Mouse (Mus musculus) granulocyte monocyte progenitor cell, adult 5-6 weeks (primary cell): ENCODE results near the gene Ttll3. TPM values are rescaled to one million over a fixed set of nuclear protein-coding genes. Genes with fewer than 3 reads are reported as not detected.

ENCODE experiments used
- ATAC-seq: replicated peaks from 2 replicates; pipeline ENCODE4 v1.8.0; 2016; ENCODE audit warnings: mild to moderate bottlenecking, moderate TSS enrichment, inconsistent platforms; ENCODE audit not compliant: poor library complexity, severe bottlenecking
- total RNA-seq, 2 experiments: library from RNA; stranded (forward) in 1 of 2; stranded (reverse) in 1 of 2; fragments of 200-712, 200-1000 nt in 1 of 2; fragments of >200 nt in 1 of 2; fragmentation: Nextera tagmentation in 1 of 2; gene quantifications; 2 replicates each; pipeline ENCODE4 v1.2.3; 2014 to 2017

The Ttll3 gene
- total RNA-seq (2014; fragmentation: Nextera tagmentation), result 1.5 and 3.1 TPM in 2 replicates
- total RNA-seq (2017), result 0.26 and 1.8 TPM in 2 replicates

DNA sequence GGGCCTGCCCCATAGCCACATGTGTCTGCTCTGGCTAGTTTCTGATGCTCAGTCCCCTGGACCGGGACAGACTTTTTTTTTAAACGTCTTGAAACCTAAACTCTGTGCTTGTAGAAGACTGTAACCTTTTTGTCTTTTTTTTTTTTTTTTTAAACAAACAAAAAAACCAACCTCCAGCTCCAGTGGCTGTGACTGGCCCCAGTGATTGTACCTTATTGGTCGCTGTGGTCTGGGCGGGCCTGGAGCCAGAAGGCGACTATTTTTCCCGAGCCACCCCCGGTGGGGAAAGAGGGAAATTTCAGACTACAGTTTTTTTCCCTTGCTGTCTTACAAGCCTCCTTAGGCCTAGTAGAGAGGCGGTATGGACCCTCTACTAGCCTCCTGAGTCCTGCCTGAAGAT is at the start of gene Ttll3:
Ttll3 (plus strand) TSS at position 301 of the 400 bp plus-strand sequence.
- ATAC-seq, result no peak

DNA sequence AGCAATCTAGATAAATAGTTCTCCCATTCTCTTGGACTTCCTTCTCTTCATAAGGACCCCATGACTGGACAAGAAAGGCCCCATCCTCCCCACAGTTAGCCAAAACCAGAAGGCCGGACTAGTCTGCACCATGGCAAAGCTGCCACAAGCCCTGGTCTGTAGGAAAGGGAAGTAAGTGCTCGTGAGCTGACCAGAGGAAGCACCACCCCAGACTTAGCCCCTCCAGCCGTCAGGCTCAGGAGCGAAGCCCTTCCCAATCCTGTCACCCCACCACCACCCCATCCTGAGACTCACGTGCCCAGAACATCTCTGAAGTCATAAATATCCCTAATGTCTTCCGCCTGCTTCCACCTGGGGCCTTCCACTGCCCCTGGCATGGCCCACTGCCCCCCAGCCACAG is 47.5 kb upstream of the Ttll3 start:
- ATAC-seq, result peak; percentile 77

DNA sequence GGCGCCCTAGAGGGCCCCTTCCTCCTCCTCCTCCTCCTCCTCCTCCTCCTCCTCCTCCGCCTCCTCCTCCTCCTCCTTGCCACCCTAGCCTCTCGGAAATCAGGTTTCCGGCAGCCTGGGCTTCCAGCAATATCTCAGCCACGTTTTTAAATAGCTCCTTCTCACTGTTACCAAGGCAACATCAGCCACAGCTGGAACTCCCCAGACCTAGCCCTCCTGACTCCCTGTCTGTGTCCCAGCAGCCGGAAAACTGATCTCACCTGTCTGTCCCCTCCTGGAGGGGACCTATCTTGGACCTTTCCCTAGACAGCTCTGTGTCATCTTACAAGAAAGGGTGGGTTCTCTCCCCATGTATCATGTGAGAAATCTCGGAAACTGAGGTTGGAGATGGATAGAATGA is 46.8 kb upstream of the Ttll3 start:
- no peak for ATAC-seq

DNA sequence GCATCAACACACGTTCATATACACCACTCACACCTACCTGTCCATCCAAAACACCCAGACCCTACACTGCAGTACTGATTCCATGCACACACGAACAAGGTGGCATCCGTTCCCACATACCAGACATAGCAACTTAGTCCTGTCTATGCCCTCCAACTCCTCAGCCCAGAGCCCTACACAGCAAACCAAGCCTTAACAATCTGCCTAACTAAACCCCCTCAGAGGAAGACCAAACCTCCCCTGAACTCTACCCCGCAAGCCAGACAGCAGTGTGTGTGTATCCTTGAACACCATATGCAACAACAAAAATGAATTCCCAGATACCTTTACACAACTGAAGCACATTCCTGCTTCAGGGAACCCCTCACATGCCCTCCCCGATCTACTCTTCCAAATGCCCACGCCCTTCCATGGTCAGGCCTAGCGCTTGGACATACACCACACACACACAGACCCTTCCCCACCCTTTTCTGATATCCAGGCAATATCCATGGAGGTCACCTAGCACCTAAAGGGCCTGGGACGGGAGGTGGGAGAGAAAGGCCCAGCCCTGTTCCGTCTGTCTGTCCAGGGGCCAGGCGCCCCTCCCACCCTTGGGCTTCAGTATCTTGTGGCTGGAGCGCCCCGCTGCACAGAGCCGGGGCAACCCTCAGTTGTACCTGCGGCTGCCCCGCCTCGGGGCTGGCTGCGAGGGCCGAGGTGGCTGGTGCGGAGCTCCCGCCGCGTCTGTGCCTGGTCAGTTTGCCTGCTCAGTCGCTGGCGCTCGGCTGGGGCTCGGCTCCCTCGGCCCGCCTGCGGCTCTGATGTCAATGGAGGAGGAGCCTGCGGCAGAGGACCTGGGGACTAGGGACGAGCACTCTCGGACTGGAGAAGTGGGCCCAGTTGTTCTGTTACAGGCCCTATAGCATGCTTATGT is 45.6 kb upstream of the Ttll3 start, which contains the start of gene Camk1:
Camk1 (minus strand) TSS at position 808 of the 916 bp plus-strand sequence.
- ATAC-seq, result peak; percentile 79

- ATAC-seq, result no peak
These were observed 44.7 kb upstream of the Ttll3 start for GRCm38 (mm10) chr6:113344321-113344720.

DNA sequence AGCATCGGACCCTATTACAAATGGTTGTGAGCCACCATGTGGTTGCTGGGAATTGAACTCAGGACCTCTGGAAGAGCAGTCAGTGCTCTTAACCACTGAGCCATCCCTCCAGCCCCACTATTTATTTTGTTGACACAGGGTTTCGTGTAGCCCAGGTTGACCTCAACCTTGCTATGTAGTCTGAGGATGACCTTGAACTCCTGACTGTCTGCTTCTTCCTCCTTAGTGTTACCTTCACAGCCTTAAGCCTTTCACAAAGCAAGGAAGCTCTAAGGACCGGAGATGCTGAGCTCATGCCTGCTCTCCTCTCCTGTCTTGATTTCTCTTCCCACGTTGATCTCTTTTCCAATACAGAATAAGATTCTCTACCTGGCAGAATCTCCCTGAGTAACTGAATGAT is 42.2 kb upstream of the Ttll3 start:
- no peak for ATAC-seq

DNA sequence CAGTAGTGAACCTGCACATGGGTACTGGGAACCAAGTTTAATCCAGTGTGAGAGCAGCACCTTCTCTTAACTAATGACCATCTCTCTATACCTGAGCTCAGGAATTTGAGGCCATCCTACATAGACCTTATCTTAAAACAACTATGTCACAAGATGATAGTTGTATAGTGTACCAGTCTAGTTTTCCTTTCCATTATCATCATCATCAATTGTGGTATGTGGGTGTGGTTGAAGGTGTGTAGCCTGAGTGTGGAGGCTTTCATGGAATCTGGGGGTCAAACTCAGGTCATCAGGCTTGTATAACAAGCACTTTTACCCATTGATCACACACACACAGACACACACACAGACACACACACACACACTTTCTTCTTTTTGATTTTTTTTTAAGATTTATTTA is 38.5 kb upstream of the Ttll3 start:
- ATAC-seq, result no peak

DNA sequence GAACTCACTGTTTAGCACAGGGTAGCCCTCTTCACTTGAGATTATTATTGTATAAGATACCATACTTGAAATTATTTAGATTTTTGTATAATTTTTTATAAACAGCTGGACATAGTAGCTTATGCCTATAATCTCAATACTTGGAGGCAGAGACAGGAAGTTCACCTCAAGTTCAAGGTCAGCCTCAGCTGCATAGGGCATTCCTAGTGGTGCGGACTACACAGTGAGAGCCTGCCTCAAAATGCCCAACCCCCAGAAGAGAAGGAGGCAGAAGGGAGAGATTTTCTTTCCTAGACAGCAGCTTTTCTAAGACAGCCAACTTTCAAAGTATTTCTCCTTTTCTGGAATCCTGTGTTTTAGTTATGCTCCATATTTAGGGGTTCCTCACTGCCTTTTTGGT is 37.9 kb upstream of the Ttll3 start:
- no peak for ATAC-seq

- ATAC-seq, result peak; percentile 95
These were observed 37.4 kb upstream of the Ttll3 start for GRCm38 (mm10) chr6:113351653-113352052.

DNA sequence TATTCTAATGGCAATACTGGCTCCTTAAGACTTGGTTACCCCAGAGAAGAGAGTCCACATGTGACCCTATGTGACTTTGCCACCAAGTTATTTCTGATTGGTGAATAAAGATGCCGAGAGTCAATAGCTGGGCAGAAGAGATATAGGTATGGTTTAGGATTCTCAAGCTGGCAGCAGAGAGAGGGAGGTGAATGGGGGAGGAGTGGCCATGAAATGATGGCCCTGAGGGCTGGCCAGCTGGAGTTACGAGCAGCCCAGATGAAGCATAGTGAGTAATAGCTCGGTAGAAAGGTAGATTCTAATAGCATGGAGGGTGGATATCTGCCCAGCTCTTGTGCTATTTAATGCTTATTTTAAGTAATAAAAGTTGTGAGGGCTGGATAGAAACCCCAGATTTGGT is 36.2 kb upstream of the Ttll3 start:
- ATAC-seq, result no peak

- no peak for ATAC-seq
These were observed 35.4 kb upstream of the Ttll3 start for GRCm38 (mm10) chr6:113353696-113354095.

DNA sequence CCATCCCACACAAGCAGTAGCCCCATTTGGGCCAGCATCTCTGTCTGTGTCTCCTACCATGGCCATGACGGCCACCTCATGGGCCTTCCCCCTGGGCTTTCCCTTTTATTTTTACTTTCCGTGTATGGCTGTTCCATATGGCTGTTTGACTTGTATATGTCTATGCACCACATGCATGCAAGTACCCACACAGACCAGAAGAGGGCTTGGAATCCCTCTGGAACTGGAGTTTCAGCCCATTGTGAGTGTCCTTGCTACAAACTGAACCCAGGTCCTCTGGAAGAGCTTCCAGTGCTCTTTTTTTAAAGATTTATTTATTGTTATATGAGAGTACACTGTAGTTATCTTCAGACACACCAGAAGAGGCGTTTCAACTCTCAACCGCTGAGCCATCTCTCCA is 27.6 kb upstream of the Ttll3 start:
- no peak for ATAC-seq

DNA sequence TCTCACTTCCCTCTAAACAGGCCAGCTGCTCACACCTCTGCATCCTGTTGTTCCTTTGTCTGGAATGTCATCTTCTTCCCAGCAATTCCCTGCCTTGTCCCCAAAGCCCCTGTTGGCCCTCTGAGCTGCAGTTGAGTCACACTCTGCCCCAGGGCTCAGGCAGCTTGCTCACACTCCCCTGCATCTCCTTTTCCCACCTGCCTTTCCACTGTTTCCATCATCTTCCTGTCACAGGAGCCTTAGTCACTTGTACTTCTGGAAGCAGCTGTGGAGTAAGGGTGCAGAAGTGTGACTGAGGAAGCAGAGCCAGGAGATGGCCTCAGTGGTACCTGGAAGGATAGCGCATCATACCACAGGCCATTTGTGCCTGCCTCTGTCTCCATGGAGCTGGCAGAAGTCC is 26.8 kb upstream of the Ttll3 start:
- ATAC-seq, result no peak

DNA sequence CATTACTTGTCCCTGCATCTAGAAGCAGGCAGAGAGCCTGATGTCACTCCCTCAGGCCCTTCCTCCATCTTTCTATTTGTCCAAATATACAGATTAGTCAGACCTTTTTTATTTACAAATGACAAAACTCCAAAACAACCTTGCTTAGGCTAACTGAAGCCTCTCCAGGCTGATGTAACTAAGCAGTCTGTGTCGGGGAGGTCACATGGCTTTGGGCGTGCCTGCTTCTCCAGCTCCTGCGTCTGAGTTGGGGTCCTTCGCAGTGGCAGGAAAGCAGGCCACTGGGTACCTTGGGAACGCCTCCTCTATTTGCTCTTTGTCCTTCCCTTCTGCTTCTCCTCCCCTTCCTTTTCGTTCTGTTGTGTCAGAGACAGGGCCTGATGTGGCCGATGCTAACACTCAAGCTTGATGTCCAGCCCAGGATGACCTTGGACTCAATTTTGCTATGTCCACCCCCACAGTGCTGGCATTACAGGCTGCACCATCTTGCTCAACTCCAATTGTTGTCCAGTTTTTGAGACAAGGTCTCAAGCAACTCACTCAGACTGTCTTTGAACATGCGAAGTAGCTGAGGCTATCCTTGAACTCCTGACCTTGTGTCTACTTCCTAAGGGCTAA is 24.4 kb upstream of the Ttll3 start:
- ATAC-seq, result no peak

DNA sequence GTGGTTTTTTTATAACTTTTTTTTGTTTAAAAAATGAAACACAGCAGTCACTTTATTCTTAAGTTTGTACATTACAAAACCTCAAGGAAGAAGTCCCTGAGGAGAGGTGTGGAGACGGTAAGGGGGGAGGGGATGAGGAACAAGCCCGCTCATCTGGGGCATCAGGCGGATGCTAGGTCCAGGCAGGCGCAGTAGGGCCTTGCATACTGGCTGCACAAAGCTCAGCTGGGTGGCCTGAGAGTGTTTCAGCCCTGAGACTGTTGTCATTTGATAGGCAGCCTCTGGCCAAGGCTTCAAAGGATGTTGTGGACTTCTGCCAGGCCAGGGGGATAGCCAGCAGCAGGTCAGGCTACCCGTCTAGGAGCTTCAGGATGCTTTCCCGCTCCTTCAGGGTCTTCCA is 22.4 kb upstream of the Ttll3 start:
- no peak for ATAC-seq

- ATAC-seq, result no peak
These were observed 21.5 kb upstream of the Ttll3 start for GRCm38 (mm10) chr6:113367574-113367973.

DNA sequence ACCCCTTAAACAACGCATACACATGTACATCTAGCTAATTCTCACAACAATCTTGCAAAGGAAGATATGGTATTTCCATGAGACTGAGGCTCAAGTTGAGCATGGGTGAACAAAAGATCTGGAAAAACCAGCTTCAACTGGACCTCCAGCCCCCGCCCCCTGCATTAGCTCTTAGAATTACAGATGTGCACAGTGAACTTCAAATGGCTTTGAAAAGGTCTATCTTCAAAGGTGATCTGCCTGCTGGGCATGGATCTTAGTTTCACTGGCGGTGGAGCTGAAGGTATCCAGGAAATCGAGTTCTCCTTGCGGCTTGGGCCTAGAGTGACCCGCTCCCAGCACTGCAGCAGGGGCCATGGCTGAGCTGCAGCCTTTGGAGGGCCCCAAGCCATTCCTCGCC is 20.9 kb upstream of the Ttll3 start:
- ATAC-seq, result no peak

GRCm38 (mm10) chr6:113368577-113368976 is 20.5 kb upstream of the Ttll3 start:
- ATAC-seq, result no peak

GRCm38 (mm10) chr6:113370194-113370929 is 18.7 kb upstream of the Ttll3 start:
- ATAC-seq, result no peak

DNA sequence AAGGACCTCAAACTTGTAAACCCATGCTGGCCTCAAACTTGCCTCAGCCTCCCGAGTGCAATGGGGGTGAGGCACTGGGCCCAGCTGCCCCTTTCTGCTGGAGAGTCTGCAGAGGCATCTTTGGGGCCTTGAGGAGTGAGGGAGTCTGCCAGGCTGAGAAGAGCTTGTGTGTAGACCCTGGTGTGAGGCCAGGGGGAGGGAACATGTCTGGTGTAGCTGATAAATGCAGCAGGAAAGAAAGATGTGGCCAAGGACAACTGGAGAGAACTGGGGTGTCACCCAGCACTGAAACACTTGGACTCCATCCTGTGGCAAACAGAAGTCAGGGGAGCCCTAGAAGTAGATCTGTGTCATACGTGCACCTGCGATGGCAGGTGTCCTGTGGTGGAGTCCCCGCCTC is 15.6 kb upstream of the Ttll3 start:
- no peak for ATAC-seq

GRCm38 (mm10) chr6:113377172-113377495 is 11.9 kb upstream of the Ttll3 start:
- no peak for ATAC-seq
